Comparison of ENCODE assay signal across 23 mouse cellular contexts in genomic region chr4:141831361-141831760, GRCm38 (mm10). TPM values are rescaled to one million over a fixed set of nuclear protein-coding genes. Genes with fewer than 3 reads are reported as not detected.
"Had no signal": no experiment of that assay in that cellular context is flagged by ENCODE, and none has a peak within 500 bp of the region (broad histone marks: within the 10 kb centered on the region; RNA-seq: fewer than 3 reads in every experiment).

No protein-coding gene starts in this region.

- H3K27ac ChIP-seq: liver, embryonic 15.5 days; midbrain, embryonic 10.5 days; midbrain, embryonic 12.5 days; neural tube, embryonic 13.5 days; neural tube, embryonic 15.5 days had no signal

- H3K4me3 ChIP-seq: liver, embryonic 15.5 days; midbrain, embryonic 10.5 days; midbrain, embryonic 12.5 days; myocyte; neural tube, embryonic 13.5 days; neural tube, embryonic 15.5 days had no signal

- DNase-seq: liver, postnatal 0 days; lung, embryonic 14.5 days; lung, postnatal 10 days; lung, postnatal 4 days; midbrain, embryonic 14.5 days; right cerebral cortex, postnatal 14 days; spleen, adult 18-20 months; thymus, adult 18-20 months; thymus, postnatal 25 days; thymus, postnatal 4 days had no signal

- H3K36me3 ChIP-seq: liver, embryonic 15.5 days; midbrain, embryonic 10.5 days; midbrain, embryonic 12.5 days; neural tube, embryonic 13.5 days; neural tube, embryonic 15.5 days had no signal

- H3K4me1 ChIP-seq: liver, embryonic 15.5 days; neural tube, embryonic 13.5 days; neural tube, embryonic 15.5 days had no signal

- H3K27me3 ChIP-seq: midbrain, embryonic 12.5 days; neural tube, embryonic 13.5 days; neural tube, embryonic 15.5 days had no signal

RNA-seq across cellular contexts. Expression of gene Cela2a, which starts 5.4 kb away (rescaled TPM):
- total RNA-seq: megakaryocyte, adult 5-6 weeks; megakaryocyte-erythroid progenitor cell, adult 5-6 weeks had no signal
- polyA plus RNA-seq: lung, embryonic 14.5 days; lung, embryonic 16.5 days; midbrain, embryonic 10.5 days; midbrain, embryonic 12.5 days; midbrain, embryonic 14.5 days; myocyte; neural tube, embryonic 11.5 days; neural tube, embryonic 13.5 days; neural tube, embryonic 15.5 days; stomach, embryonic 14.5 days had no signal

RNA-seq across cellular contexts. Expression of gene Ctrc, which starts 14.8 kb away (rescaled TPM):
- total RNA-seq: megakaryocyte, adult 5-6 weeks; megakaryocyte-erythroid progenitor cell, adult 5-6 weeks had no signal
- polyA plus RNA-seq: liver, embryonic 15.5 days; liver, postnatal 0 days; lung, embryonic 14.5 days; lung, embryonic 16.5 days; midbrain, embryonic 10.5 days; midbrain, embryonic 12.5 days; midbrain, embryonic 14.5 days; midbrain, embryonic 16.5 days; myocyte; neural tube, embryonic 11.5 days; neural tube, embryonic 13.5 days; neural tube, embryonic 15.5 days; stomach, embryonic 14.5 days; urinary bladder, adult 2 months had no signal
